Mouse (Mus musculus): ENCODE results near the gene Wfdc6a. TPM values are rescaled to one million over a fixed set of nuclear protein-coding genes. Genes with fewer than 3 reads are reported as not detected.
A peak's percentile ranks its signal among the peaks of the same experiment; 100 is the strongest.

Wfdc6a gene
- polyA plus RNA-seq, 1 experiment from 2014 or later, result 0.95 TPM

DNA sequence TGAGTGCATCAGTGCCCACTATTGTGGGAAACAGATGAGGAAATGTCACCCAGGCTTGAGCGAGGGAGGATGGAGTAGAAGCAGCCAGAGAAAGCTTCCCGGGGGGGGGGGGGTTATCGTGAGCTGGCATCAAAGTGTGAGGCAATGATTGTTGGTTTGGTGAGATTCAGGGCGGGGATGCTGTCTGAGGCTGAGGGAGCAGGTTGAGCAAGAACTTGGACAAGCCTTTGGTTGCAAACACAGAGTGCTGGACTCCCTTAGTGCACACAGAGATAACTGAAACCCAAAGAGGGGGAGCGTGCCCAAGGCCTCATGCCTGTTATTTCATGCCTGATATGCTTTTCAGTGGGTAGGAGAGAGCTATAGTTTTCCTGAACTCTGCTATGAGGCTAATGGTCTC is 17.8 kb downstream of the Wfdc6a start:
- Histone ChIP-seq H3K9ac (no peak overlapping the region), H3K9me3 (no peaks in the 10 kb centered on the region), H3K27ac (no peak overlapping the region), H3K4me1 (peaks cover 6% of the 10 kb centered on the region), H3K4me2 (no peak overlapping the region), H3K4me3 (no peak overlapping the region), H3K36me3 (peaks cover 16% of the 10 kb centered on the region; the same call in 1 of the 2 replicates), H3K27me3 (0 out of 2 replicates have a peak, but pooled peaks cover under 1% of the 10 kb centered on the region)
- ATAC-seq (ENCODE audit: borderline replicate concordance, extremely low read depth, low FRiP score, low TSS enrichment), result no peak
- 89% methylated on average over 5 of the region's 5 CpGs for whole genome bisulfite sequencing

DNA sequence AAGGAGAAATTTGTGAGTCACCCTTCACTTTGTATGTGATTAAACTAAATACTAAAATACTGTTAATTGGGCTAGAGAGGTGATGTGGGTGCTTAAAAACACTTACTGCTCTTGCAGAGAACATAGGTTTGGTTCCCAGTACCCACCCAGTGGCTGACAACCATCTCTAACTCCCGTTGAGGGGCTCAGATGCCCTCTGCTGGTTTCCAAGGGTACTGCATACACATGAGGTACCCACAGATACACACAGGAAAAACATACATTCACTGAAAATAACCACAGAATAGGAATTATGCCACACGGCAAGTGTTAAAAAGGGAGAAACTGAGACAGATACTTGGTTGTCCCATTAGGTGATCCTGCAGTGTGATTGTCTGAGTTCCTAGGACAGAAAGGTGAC is 18.2 kb downstream of the Wfdc6a start:
- Histone ChIP-seq H3K9me3 (no peaks in the 10 kb centered on the region), H3K4me1 (peaks cover 6% of the 10 kb centered on the region), H3K4me3 (no peak overlapping the region), H3K27ac (no peak overlapping the region), H3K27me3 (0 out of 2 replicates have a peak, but pooled peaks cover 5% of the 10 kb centered on the region), H3K9ac (no peak overlapping the region), H3K36me3 (peaks cover 16% of the 10 kb centered on the region; the same call in 1 of the 2 replicates), H3K4me2 (no peak overlapping the region)
- ATAC-seq (ENCODE audit: borderline replicate concordance, extremely low read depth, low FRiP score, low TSS enrichment), result no peak
- 73% methylated on average over 2 of the region's 2 CpGs for WGBS

GRCm38 (mm10) chr2:164564346-164564745 is 20.9 kb downstream of the Wfdc6a start:
- Histone ChIP-seq H3K27me3 (0 out of 2 replicates have a peak, but pooled peaks cover 5% of the 10 kb centered on the region), H3K27ac (no peak overlapping the region), H3K4me3 (peak overlapping the region; percentile 53), H3K9ac (no peak overlapping the region), H3K36me3 (peaks cover 16% of the 10 kb centered on the region; the same call in 1 of the 2 replicates), H3K4me1 (peaks cover 9% of the 10 kb centered on the region), H3K4me2 (peak overlapping the region; percentile 94), H3K9me3 (no peaks in the 10 kb centered on the region)
- no peak for ATAC-seq (ENCODE audit: borderline replicate concordance, extremely low read depth, low FRiP score, low TSS enrichment)
- 63% methylated on average over 5 of the region's 5 CpGs for WGBS

- peak overlapping the region; percentile 62 for H3K9ac ChIP-seq
- peaks cover 18% of the 10 kb centered on the region for H3K4me1 ChIP-seq
Measured at GRCm38 (mm10) chr2:164563339-164564038, 21.8 kb downstream of the Wfdc6a start.

GRCm38 (mm10) chr2:164562391-164563188 is 22.7 kb downstream of the Wfdc6a start, which contains the start of gene Wfdc2:
TSS of gene Wfdc2 (plus strand) at chr2:164562413.
- H3K9ac ChIP-seq, result peak within 1 kb of the TSS; percentile 62
- peak within 1 kb of the TSS; percentile 74 for H3K27ac ChIP-seq
- H3K36me3 ChIP-seq, result peaks cover 16% of the 10 kb centered on the region; the same call in 1 of the 2 replicates
- H3K4me3 ChIP-seq, result peak within 1 kb of the TSS; percentile 53
- peaks cover 26% of the 10 kb centered on the region for H3K4me1 ChIP-seq
- peak within 1 kb of the TSS; percentile 94 for H3K4me2 ChIP-seq
- H3K27me3 ChIP-seq, result 0 out of 2 replicates have a peak, but pooled peaks cover 5% of the 10 kb centered on the region
- 4% methylated on average over 24 of the region's 24 CpGs for WGBS
- H3K9me3 ChIP-seq, result no peaks in the 10 kb centered on the region
- peak; percentile 58 for ATAC-seq (ENCODE audit: borderline replicate concordance, extremely low read depth, low FRiP score, low TSS enrichment)

More at GRCm38 (mm10) chr2:164563339-164564038, 21.8 kb downstream of the Wfdc6a start:
- Histone ChIP-seq H3K4me3 (peak overlapping the region; percentile 53), H3K36me3 (peaks cover 16% of the 10 kb centered on the region; the same call in 1 of the 2 replicates), H3K27ac (peak overlapping the region; percentile 74), H3K27me3 (0 out of 2 replicates have a peak, but pooled peaks cover 5% of the 10 kb centered on the region), H3K4me2 (peak overlapping the region; percentile 94), H3K9me3 (no peaks in the 10 kb centered on the region)
- 2% methylated on average over 32 of the region's 32 CpGs for WGBS
- ATAC-seq (ENCODE audit: borderline replicate concordance, extremely low read depth, low FRiP score, low TSS enrichment), result peak; percentile 46; the same call in 1 of the 2 replicates

DNA sequence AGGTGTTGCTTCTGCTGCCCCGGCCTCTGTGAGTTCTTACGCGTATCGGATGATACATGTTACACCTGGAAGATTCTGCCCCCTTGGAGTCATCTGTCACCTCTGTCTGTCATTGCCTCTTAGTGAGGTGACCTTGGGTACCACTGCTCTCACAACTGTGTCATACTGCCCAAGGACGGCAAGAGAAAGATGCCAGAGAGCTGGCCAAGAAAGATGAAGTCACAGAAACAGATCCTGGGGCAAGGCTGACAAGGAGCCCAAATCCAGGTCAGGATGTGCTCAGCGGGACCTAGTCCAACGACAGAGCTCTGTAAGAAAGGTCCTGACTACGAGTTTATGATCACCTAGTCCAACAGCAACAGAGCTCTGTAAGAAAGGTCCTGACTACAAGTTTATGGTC is 25.1 kb downstream of the Wfdc6a start:
- H3K27me3 ChIP-seq, result 0 out of 2 replicates have a peak, but pooled peaks cover 5% of the 10 kb centered on the region
- H3K4me3 ChIP-seq, result no peak overlapping the region
- peaks cover 27% of the 10 kb centered on the region for H3K4me1 ChIP-seq
- no peaks in the 10 kb centered on the region for H3K36me3 ChIP-seq
- no peak for ATAC-seq (ENCODE audit: borderline replicate concordance, extremely low read depth, low FRiP score, low TSS enrichment)
- no peaks in the 10 kb centered on the region for H3K9me3 ChIP-seq
- H3K27ac ChIP-seq, result no peak overlapping the region
- no peak overlapping the region for H3K4me2 ChIP-seq
- 81% methylated on average over 8 of the region's 8 CpGs for WGBS
- no peak overlapping the region for H3K9ac ChIP-seq

- ATAC-seq (ENCODE audit: borderline replicate concordance, extremely low read depth, low FRiP score, low TSS enrichment), result no peak
- no peaks in the 10 kb centered on the region for H3K9me3 ChIP-seq
- H3K9ac ChIP-seq, result no peak overlapping the region
- WGBS, result 28% methylated on average over 16 of the region's 16 CpGs
- no peak overlapping the region for H3K4me3 ChIP-seq
- H3K36me3 ChIP-seq, result no peaks in the 10 kb centered on the region
- H3K27ac ChIP-seq, result peak overlapping the region; percentile 74
- peak overlapping the region; percentile 4; the same call in 1 of the 2 replicates for H3K4me2 ChIP-seq
- peaks cover 27% of the 10 kb centered on the region for H3K4me1 ChIP-seq
- H3K27me3 ChIP-seq, result 0 out of 2 replicates have a peak, but pooled peaks cover 5% of the 10 kb centered on the region
Measured at GRCm38 (mm10) chr2:164558991-164559645, 26.1 kb downstream of the Wfdc6a start.

- 0 out of 2 replicates have a peak, but pooled peaks cover 5% of the 10 kb centered on the region for H3K27me3 ChIP-seq
- no peak overlapping the region; the same call in 1 of the 2 replicates for H3K4me2 ChIP-seq
- no peak overlapping the region for H3K9ac ChIP-seq
- no peaks in the 10 kb centered on the region for H3K9me3 ChIP-seq
- H3K27ac ChIP-seq, result peak overlapping the region; percentile 74
- no peak for ATAC-seq (ENCODE audit: borderline replicate concordance, extremely low read depth, low FRiP score, low TSS enrichment)
- H3K36me3 ChIP-seq, result no peaks in the 10 kb centered on the region
- 58% methylated on average over 8 of the region's 8 CpGs for WGBS
- no peak overlapping the region for H3K4me3 ChIP-seq
- H3K4me1 ChIP-seq, result peaks cover 24% of the 10 kb centered on the region
Measured at GRCm38 (mm10) chr2:164558426-164558825, 26.8 kb downstream of the Wfdc6a start.

DNA sequence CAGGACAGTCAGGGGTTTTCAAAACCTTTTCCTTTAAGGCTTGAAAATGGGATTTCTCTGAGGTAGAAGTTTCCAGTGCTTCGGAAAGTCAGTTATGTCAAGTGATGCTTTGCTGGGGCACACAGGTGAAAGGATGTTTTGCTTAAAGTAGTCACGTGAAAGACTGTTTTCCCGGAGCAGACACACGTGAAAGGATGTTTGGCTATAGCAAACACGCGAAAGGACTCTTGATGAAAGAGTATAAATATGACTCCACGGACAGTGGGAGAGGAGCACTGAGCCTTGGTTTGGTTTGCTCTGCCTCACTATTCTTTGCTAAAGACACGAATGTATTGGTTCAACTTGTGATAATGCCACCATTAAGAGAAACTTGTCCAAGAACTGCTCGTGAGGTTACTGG is 33.7 kb downstream of the Wfdc6a start:
- 63% methylated on average over 9 of the region's 9 CpGs for WGBS
- peaks cover 11% of the 10 kb centered on the region for H3K4me1 ChIP-seq
- no peaks in the 10 kb centered on the region for H3K36me3 ChIP-seq
- H3K4me3 ChIP-seq, result no peak overlapping the region
- no peak overlapping the region for H3K9ac ChIP-seq
- ATAC-seq (ENCODE audit: borderline replicate concordance, extremely low read depth, low FRiP score, low TSS enrichment), result no peak
- H3K27ac ChIP-seq, result no peak overlapping the region
- no peaks in the 10 kb centered on the region; the same call in 1 of the 2 replicates for H3K27me3 ChIP-seq
- no peak overlapping the region for H3K4me2 ChIP-seq
- H3K9me3 ChIP-seq, result no peaks in the 10 kb centered on the region

- Histone ChIP-seq H3K4me2 (no peak overlapping the region), H3K4me1 (peaks cover 11% of the 10 kb centered on the region), H3K36me3 (no peaks in the 10 kb centered on the region), H3K9ac (no peak overlapping the region), H3K27ac (no peak overlapping the region), H3K9me3 (no peaks in the 10 kb centered on the region), H3K4me3 (no peak overlapping the region), H3K27me3 (no peaks in the 10 kb centered on the region; the same call in 1 of the 2 replicates)
- WGBS, result 68% methylated on average over 2 of the region's 2 CpGs
- no peak for ATAC-seq (ENCODE audit: borderline replicate concordance, extremely low read depth, low FRiP score, low TSS enrichment)
Measured at GRCm38 (mm10) chr2:164550895-164551269, 34.4 kb downstream of the Wfdc6a start.
